Mouse (Mus musculus): Measurements from ENCODE around the gene Tcte3. TPM values are rescaled to one million over a fixed set of nuclear protein-coding genes. Genes with fewer than 3 reads are reported as not detected.
"Not testable (repeated sequence)": the region's sequence is repeated elsewhere in the genome, so short reads cannot be mapped to it uniquely, and the experiment has no call there.

The Tcte3 gene
- polyA plus RNA-seq, 1 experiment from 2014 or later, result 0.74 TPM

DNA sequence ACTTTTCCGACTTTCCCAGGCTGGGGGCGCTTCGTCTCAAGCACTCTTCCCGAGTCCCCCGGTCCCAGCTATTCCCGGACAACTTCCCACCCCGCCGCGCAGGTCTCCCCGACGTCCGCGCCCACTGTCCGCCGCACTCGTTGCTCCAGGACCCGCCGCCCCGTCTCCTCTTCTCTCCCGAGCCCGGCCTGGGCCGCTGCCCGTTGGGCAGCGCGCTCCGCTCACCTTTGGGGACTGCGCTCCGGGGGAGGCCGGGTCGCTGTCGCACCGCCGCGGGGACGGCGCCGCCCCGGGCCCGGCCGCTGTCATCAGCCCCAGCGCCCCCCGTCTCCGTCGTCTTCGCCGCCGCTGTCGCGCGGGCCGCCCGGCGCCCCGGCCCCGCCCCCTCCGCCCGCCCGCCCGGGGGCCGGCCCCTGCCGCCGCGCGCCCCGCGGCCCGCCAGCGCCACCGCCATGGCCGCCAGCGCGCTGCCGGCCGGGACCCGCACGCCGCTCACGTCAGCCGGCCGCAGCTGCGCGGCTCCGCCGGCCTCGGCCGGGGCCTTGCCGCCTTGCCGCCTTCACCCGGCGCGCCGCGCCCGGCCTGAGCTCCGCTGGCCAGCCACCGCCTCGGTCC, 17.3 kb downstream of the Tcte3 start:
- WGBS, result no CpG with 5 or more reads among the region's 97 CpGs
- H3K9me3 ChIP-seq; H3K4me1 ChIP-seq; H3K9ac ChIP-seq; H3K4me2 ChIP-seq; H3K4me3 ChIP-seq (replicated peaks); H3K27ac ChIP-seq; H3K27me3 ChIP-seq; H3K36me3 ChIP-seq (replicated peaks): not testable (repeated sequence)
- ATAC-seq (ENCODE audit: low FRiP score), result peak; percentile 85

DNA sequence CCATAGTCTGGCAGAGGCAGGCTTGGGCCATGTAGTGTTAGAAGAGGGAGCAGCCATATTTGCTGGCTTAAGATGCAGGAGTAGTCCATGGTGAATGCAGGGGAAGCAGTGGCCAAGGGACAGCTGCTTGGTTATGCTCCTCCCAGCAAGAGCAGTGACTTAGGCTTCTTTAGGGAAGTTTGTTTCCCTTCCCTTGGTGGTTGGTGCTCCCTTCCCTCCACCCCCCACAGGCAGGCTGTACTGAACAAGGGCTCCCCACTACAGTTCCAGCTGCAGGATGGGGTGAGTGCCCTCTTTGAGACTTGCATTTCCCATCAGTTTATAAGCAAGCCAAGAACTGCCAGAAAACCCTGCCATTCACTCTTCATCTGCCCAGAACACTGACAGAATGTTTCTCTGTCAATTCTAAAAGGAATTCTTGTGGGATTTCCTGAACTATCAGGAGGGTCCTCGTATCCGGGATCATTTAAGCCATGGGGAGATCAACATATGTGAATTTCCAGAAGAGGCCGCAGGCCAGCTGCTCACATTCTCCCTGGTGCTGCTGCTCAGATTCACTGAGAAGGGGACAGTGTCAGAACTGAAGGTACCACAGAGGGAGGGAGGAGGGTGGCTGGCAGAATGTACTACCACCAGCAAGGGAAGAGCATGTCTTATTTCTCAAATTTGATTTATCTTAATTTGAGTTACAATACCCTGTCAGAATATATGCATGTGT, 19.6 kb downstream of the Tcte3 start:
- H3K27me3 ChIP-seq; H3K9me3 ChIP-seq; ATAC-seq (ENCODE audit: low FRiP score); H3K4me1 ChIP-seq; H3K4me2 ChIP-seq; H3K4me3 ChIP-seq (replicated peaks); H3K9ac ChIP-seq; H3K27ac ChIP-seq; H3K36me3 ChIP-seq (replicated peaks): not testable (repeated sequence)
- WGBS, result 79% methylated on average over 3 of the region's 3 CpGs

DNA sequence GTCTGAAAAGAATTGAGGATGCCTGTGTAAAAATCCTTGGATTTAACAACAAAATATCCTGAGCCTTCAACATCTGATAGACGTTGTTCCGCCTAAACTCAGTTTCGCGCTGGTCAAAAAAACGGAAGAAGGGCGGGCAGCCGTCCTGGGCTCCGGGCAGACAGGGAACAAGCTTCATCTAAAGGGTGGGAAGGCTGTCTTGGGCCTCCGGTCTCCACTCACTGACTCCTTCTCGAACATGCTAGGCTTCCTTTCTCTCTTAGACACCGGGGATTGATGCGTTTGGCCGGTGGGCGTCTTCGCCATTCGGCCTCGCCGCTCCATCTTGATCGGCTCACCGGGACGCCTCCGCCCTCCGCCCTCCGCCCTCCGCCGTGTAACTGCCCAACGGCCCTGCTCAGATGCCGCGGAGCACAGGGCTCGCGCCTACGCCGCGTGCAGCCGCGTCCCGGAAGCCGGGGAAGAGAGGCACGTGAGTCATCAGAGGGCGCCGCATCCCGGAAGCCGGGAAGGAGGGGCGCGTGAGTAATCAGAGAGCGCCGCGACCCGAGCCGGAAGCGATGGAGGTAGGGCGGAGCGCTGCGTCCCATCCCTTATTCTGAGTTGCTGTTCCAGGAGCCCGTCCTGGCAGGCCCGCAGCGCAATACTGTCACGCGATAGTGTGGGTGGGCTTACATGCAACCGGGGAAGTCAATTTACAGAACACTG, 31.4 kb downstream of the Tcte3 start, which contains the start of gene Gm3435:
Gene Gm3435 (plus strand): TSS at position 471 of the 708 bp plus-strand sequence.
- ATAC-seq (ENCODE audit: low FRiP score), result peak; percentile 97
- H3K36me3 ChIP-seq (replicated peaks); H3K9ac ChIP-seq; H3K4me2 ChIP-seq; H3K9me3 ChIP-seq; H3K27ac ChIP-seq; H3K4me1 ChIP-seq; H3K27me3 ChIP-seq; H3K4me3 ChIP-seq (replicated peaks): not testable (repeated sequence)
- no CpG with 5 or more reads among the region's 60 CpGs for WGBS

DNA sequence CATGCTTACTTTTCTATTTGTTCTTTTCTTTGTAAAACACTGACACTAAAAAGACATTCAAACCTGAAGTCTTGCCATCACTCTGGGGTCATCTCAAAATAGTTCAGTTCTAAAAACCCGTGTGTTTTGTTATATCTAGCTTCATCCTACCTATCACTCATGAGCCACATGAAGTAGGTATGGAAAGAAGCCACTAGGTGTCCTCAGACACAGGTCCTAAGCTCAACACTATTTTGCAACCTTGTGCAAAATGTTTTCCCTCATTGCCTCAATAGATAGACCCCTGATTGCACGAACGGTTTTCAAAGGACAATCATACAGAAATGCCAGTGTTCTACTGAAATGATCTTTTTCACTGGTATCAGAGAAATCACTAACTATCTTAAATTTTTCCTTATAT, 32.2 kb downstream of the Tcte3 start:
- not testable (repeated sequence) for H3K9me3 ChIP-seq; ATAC-seq (ENCODE audit: low FRiP score); H3K9ac ChIP-seq; H3K27ac ChIP-seq; H3K4me3 ChIP-seq (replicated peaks); H3K4me2 ChIP-seq; H3K27me3 ChIP-seq; H3K4me1 ChIP-seq; H3K36me3 ChIP-seq (replicated peaks)
- no CpG with 5 or more reads among the region's 3 CpGs for WGBS

DNA sequence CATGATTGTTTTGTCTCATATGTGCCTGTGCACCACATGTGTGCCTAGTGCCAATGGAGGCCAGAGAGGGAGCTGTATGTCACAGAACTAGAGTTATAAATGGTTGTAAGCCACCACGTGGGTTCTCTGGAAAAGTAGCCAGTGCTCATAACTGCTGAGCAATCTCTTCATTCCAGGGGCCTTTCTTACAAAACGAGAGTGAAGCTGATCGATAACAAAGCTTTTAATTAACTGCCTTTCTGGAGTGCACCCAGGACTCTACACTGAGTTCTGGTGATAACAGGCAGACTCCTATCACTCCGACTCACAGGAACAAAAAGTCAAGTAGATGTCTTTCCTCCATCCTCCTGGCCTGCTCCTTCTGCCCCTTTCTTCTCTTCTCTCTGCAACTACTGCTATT, 41.2 kb downstream of the Tcte3 start:
- no CpG with 5 or more reads among the region's 4 CpGs for WGBS

DNA sequence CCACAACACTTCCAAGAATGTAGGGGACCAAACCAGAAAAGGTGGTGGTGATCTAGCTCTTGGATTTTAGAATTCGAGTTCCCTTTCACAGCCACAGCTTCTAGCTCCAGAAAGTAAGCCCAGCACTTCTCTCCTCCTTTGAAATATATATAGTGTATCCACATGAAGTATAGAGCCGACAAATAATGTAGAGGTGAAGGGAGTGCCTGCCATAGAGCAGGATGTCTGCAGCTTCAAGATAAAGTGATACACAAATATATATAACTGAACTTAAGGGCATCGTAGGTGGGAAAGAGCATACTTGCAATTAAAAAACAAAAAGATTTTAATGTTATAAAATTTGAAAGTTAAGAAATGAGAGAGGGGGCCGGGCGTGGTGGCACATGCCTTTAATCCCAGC, 47.1 kb downstream of the Tcte3 start:
- not testable (repeated sequence) for H3K4me1 ChIP-seq; H3K36me3 ChIP-seq (replicated peaks); ATAC-seq (ENCODE audit: low FRiP score); H3K4me2 ChIP-seq; H3K27me3 ChIP-seq; H3K27ac ChIP-seq; H3K9me3 ChIP-seq; H3K9ac ChIP-seq; H3K4me3 ChIP-seq (replicated peaks)
- no CpG with 5 or more reads among the region's 5 CpGs for WGBS

More for the DNA sequence above, 41.2 kb downstream of the Tcte3 start:
- not testable (repeated sequence) for H3K9ac ChIP-seq; H3K4me3 ChIP-seq (replicated peaks); H3K36me3 ChIP-seq (replicated peaks); H3K9me3 ChIP-seq; H3K4me2 ChIP-seq; H3K27ac ChIP-seq; H3K4me1 ChIP-seq; ATAC-seq (ENCODE audit: low FRiP score); H3K27me3 ChIP-seq

DNA sequence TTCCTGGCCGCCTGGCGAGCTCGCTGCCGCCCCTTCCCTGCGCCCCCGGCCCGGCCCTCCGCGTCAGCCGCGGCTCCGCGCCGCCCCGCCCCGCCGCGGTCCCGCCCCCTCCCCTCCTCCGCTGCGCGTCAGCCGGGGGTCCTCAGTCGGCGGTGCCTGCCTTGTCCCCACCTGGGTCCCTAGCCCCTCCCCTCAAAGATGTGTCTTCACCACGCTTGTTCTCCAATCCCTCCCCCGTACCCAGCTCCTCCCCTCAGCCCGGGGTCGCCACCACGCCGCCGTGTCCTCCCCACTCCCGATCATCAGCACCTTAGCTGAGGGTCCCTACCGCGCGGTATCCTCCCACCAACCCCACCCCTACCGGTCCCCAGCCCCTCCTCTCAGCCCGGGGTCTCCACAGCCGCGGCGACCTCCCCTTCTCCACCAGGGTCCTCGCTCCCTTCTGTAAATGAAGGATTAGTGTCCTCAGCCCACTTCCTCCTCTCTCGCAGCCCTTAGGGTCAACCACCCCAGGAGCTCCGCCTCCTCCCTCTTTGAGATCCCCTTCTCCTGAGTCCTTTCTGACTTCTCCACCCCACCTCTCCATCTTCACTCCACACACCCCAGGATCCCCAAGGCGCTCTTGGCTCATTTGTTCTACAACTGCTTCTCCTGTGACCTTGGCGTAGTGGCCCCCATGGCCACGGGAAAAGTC, 48.0 kb downstream of the Tcte3 start:
- H3K27ac ChIP-seq; H3K9ac ChIP-seq; H3K36me3 ChIP-seq (replicated peaks); H3K9me3 ChIP-seq; H3K27me3 ChIP-seq; H3K4me2 ChIP-seq; H3K4me3 ChIP-seq (replicated peaks); H3K4me1 ChIP-seq: not testable (repeated sequence)
- peak; percentile 94 for ATAC-seq (ENCODE audit: low FRiP score)
- WGBS, result no CpG with 5 or more reads among the region's 47 CpGs

DNA sequence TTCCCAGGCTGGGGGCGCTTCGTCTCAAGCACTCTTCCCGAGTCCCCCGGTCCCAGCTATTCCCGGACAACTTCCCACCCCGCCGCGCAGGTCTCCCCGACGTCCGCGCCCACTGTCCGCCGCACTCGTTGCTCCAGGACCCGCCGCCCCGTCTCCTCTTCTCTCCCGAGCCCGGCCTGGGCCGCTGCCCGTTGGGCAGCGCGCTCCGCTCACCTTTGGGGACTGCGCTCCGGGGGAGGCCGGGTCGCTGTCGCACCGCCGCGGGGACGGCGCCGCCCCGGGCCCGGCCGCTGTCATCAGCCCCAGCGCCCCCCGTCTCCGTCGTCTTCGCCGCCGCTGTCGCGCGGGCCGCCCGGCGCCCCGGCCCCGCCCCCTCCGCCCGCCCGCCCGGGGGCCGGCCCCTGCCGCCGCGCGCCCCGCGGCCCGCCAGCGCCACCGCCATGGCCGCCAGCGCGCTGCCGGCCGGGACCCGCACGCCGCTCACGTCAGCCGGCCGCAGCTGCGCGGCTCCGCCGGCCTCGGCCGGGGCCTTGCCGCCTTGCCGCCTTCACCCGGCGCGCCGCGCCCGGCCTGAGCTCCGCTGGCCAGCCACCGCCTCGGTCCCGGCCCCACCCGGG, 48.7 kb downstream of the Tcte3 start:
- not testable (repeated sequence) for H3K4me3 ChIP-seq (replicated peaks); H3K9ac ChIP-seq; H3K4me1 ChIP-seq; H3K4me2 ChIP-seq; H3K9me3 ChIP-seq; H3K27ac ChIP-seq; H3K36me3 ChIP-seq (replicated peaks); H3K27me3 ChIP-seq
- WGBS, result no CpG with 5 or more reads among the region's 98 CpGs
- ATAC-seq (ENCODE audit: low FRiP score), result peak; percentile 79

DNA sequence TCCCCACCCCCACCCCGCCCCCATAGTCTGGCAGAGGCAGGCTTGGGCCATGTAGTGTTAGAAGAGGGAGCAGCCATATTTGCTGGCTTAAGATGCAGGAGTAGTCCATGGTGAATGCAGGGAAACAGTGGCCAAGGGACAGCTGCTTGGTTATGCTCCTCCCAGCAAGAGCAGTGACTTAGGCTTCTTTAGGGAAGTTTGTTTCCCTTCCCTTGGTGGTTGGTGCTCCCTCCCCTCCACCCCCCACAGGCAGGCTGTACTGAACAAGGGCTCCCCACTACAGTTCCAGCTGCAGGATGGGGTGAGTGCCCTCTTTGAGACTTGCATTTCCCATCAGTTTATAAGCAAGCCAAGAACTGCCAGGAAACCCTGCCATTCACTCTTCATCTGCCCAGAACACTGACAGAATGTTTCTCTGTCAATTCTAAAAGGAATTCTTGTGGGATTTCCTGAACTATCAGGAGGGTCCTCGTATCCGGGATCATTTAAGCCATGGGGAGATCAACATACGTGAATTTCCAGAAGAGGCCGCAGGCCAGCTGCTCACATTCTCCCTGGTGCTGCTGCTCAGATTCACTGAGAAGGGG, 51.1 kb downstream of the Tcte3 start:
- H3K9ac ChIP-seq; H3K27ac ChIP-seq; ATAC-seq (ENCODE audit: low FRiP score); H3K27me3 ChIP-seq; H3K4me2 ChIP-seq; H3K9me3 ChIP-seq; H3K4me3 ChIP-seq (replicated peaks); H3K36me3 ChIP-seq (replicated peaks); H3K4me1 ChIP-seq: not testable (repeated sequence)
- WGBS, result 86% methylated on average over 4 of the region's 5 CpGs

DNA sequence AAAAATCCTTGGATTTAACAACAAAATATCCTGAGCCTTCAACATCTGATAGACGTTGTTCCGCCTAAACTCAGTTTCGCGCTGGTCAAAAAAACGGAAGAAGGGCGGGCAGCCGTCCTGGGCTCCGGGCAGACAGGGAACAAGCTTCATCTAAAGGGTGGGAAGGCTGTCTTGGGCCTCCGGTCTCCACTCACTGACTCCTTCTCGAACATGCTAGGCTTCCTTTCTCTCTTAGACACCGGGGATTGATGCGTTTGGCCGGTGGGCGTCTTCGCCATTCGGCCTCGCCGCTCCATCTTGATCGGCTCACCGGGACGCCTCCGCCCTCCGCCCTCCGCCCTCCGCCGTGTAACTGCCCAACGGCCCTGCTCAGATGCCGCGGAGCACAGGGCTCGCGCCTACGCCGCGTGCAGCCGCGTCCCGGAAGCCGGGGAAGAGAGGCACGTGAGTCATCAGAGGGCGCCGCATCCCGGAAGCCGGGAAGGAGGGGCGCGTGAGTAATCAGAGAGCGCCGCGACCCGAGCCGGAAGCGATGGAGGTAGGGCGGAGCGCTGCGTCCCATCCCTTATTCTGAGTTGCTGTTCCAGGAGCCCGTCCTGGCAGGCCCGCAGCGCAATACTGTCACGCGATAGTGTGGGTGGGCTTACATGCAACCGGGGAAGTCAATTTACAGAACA, 62.8 kb downstream of the Tcte3 start, which contains the start of the genes 9030025P20Rik and Gm3417:
Gene 9030025P20Rik (plus strand): TSS at position 107 of the 677 bp plus-strand sequence.
Gene Gm3417 (minus strand): TSS at position 429 of the 677 bp plus-strand sequence.
- 0 out of 2 replicates have a peak within 1 kb of the TSS, but pooled peaks have one; percentile 19 for H3K4me3 ChIP-seq (replicated peaks)
- no CpG with 5 or more reads among the region's 60 CpGs for WGBS

DNA sequence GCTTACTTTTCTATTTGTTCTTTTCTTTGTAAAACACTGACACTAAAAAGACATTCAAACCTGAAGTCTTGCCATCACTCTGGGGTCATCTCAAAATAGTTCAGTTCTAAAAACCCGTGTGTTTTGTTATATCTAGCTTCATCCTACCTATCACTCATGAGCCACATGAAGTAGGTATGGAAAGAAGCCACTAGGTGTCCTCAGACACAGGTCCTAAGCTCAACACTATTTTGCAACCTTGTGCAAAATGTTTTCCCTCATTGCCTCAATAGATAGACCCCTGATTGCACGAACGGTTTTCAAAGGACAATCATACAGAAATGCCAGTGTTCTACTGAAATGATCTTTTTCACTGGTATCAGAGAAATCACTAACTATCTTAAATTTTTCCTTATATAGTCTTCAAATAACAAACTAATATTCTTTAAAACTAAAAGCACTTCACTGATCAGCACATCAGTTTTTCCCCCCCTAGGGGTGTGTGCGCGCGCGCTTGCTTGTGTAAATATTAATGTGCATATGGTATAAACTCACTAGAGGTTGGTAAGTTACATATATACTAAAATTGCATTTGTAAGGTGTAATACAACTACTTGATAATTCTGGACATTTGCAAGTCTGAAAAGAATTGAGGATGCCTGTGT, 63.4 kb downstream of the Tcte3 start:
- 0 out of 2 replicates have a peak overlapping the region, but pooled peaks have one; percentile 19 for H3K4me3 ChIP-seq (replicated peaks)
- ATAC-seq (ENCODE audit: low FRiP score), result peak; percentile 20; the same call in 1 of the 2 replicates
- under 1% methylated on average over 4 of the region's 7 CpGs for WGBS

More for the DNA sequence above, 62.8 kb downstream of the Tcte3 start, which contains the start of the genes 9030025P20Rik and Gm3417:
- not testable (repeated sequence) for H3K27ac ChIP-seq; H3K27me3 ChIP-seq; H3K4me1 ChIP-seq; H3K9ac ChIP-seq; H3K36me3 ChIP-seq (replicated peaks); H3K9me3 ChIP-seq; H3K4me2 ChIP-seq
- ATAC-seq (ENCODE audit: low FRiP score), result peak; percentile 98

More for the DNA sequence above, 63.4 kb downstream of the Tcte3 start:
- H3K27ac ChIP-seq; H3K36me3 ChIP-seq (replicated peaks); H3K4me1 ChIP-seq; H3K9ac ChIP-seq; H3K4me2 ChIP-seq; H3K27me3 ChIP-seq; H3K9me3 ChIP-seq: not testable (repeated sequence)

All from forebrain, embryonic 12.5 days (tissue).